Mouse (Mus musculus) neural tube, embryonic 12.5 days (tissue): ENCODE results near the gene Efcab8. TPM values are rescaled to one million over a fixed set of nuclear protein-coding genes. Genes with fewer than 3 reads are reported as not detected.

ENCODE experiments used
- ATAC-seq: fragments of 200-750 bp; cut with Nextera tagmentation; 2 replicates; pipeline ENCODE4 v1.8.0; 2017; ENCODE audit warnings: low read depth, mild to moderate bottlenecking, moderate TSS enrichment, moderate library complexity; ENCODE audit not compliant: low FRiP score
- H3K27ac ChIP-seq: fragments of 300-500 bp; sonication (generic); 2 replicates; pipeline ENCODE4 v1.5.1; 2016
- H3K27me3 ChIP-seq: fragments of 300-500 bp; sonication (generic); replicated peaks from 2 replicates; pipeline ENCODE4 v1.6.1; 2016; ENCODE audit warnings: mild to moderate bottlenecking
- H3K36me3 ChIP-seq: fragments of 300-500 bp; sonication (generic); 2 replicates; pipeline ENCODE4 v1.6.1; 2016; ENCODE audit warnings: mild to moderate bottlenecking
- H3K4me1 ChIP-seq: fragments of 300-500 bp; sonication (generic); 2 replicates; pipeline ENCODE4 v1.6.1; 2016
- H3K4me2 ChIP-seq: fragments of 300-500 bp; sonication (generic); replicated peaks from 2 replicates; pipeline ENCODE4 v1.6.1; 2016; ENCODE audit warnings: mild to moderate bottlenecking
- H3K4me3 ChIP-seq: fragments of 300-500 bp; sonication (generic); 2 replicates; pipeline ENCODE4 v1.5.1; 2016
- H3K9ac ChIP-seq: fragments of 300-500 bp; sonication (generic); 2 replicates; pipeline ENCODE4 v1.6.1; 2016; ENCODE audit warnings: mild to moderate bottlenecking
- H3K9me3 ChIP-seq: fragments of 300-500 bp; sonication (generic); 2 replicates; pipeline ENCODE4 v1.6.1; 2016; ENCODE audit warnings: mild to moderate bottlenecking
- WGBS: fragments of 180-500 bp; shearing (Covaris S2); methylation state at CpG from one replicate; pipeline ENCODE4 v1.1.7; 2016; 5-methylcytosine and 5-hydroxymethylcytosine counted together
- polyA plus RNA-seq: library from polyadenylated mRNA; unstranded; fragments of >200 nt; fragmentation: Nextera tagmentation; extraction: Ambion mirVana; gene quantifications from 2 replicates; pipeline ENCODE4 v1.2.1, GENCODE M21; 2016

Efcab8 gene
- polyA plus RNA-seq, 1 experiment from 2014 or later: not detected

DNA sequence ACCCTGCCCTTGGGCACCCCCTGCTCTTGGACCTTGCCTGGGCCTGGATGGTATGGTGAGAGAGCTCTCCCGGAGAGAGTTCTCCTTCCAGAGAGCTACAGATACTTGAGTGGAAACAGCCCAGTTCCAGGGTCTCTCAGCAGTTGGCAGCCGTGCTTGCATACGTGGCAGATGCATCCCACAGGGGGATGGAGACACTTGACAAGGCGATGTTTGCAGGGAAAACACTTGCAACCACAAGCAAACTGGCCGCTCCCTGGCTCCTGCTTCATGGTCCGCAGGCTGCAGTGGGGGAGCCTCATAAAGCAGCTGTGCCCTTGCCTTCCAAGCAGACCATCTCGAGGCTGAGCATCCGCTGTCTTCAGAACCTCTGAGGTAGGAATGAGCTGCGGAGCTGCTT is 95.0 kb downstream of the Efcab8 start, which contains the start of gene Bpifb2:
Gene Bpifb2 (plus strand): TSS at position 301 of the 400 bp plus-strand sequence.
- WGBS: 74% methylated on average over 9 of the region's 9 CpGs
- no peak for ATAC-seq
- H3K9me3 ChIP-seq: no peaks in the 10 kb centered on the region

More for the DNA sequence above, 95.0 kb downstream of the Efcab8 start, which contains the start of gene Bpifb2:
- Histone ChIP-seq H3K4me3 (no peak within 1 kb of the TSS), H3K27ac (no peak within 1 kb of the TSS), H3K9ac (no peak within 1 kb of the TSS), H3K36me3 (no peaks in the 10 kb centered on the region), H3K27me3 (no peaks in the 10 kb centered on the region), H3K4me2 (no peak within 1 kb of the TSS), H3K4me1 (no peaks in the 10 kb centered on the region)

Other genes with a start within 250 kb of the Efcab8 start
- gene Nol4l, start 250.0 kb upstream of the Efcab8 start, polyA plus RNA-seq: 36.3 and 39.9 TPM in 2 replicates
- 69.5 and 76.8 TPM in 2 replicates for gene Commd7, start 147.2 kb upstream of the Efcab8 start, polyA plus RNA-seq
- gene Dnmt3b, start 130.5 kb upstream of the Efcab8 start, polyA plus RNA-seq: 6.6 and 7.4 TPM in 2 replicates
- gene Dnmt3c, start 83.3 kb upstream of the Efcab8 start, polyA plus RNA-seq: 0.11 and 0.17 TPM in 2 replicates
- gene Mapre1, start 38.7 kb upstream of the Efcab8 start, polyA plus RNA-seq: 399 and 422 TPM in 2 replicates
- gene Sun5, start 91.2 kb downstream of the Efcab8 start, polyA plus RNA-seq: not detected in 2 replicates
- not detected in 2 replicates for gene Bpifb2, start 95.1 kb downstream of the Efcab8 start, polyA plus RNA-seq
- not detected in 2 replicates for gene Bpifb6, start 120.5 kb downstream of the Efcab8 start, polyA plus RNA-seq
- not detected in 2 replicates for gene Bpifb3, start 138.3 kb downstream of the Efcab8 start, polyA plus RNA-seq
- not detected in 2 replicates for gene Bpifb4, start 158.3 kb downstream of the Efcab8 start, polyA plus RNA-seq
- not detected in 2 replicates for gene Bpifa6, start 195.0 kb downstream of the Efcab8 start, polyA plus RNA-seq
- not detected in 2 replicates for gene Bpifa2, start 228.3 kb downstream of the Efcab8 start, polyA plus RNA-seq